Mouse (Mus musculus): ENCODE results near the gene Gm10718.
"Not testable (repeated sequence)": the region's sequence is repeated elsewhere in the genome, so short reads cannot be mapped to it uniquely, and the experiment has no call there.

Gene Gm10718

DNA sequence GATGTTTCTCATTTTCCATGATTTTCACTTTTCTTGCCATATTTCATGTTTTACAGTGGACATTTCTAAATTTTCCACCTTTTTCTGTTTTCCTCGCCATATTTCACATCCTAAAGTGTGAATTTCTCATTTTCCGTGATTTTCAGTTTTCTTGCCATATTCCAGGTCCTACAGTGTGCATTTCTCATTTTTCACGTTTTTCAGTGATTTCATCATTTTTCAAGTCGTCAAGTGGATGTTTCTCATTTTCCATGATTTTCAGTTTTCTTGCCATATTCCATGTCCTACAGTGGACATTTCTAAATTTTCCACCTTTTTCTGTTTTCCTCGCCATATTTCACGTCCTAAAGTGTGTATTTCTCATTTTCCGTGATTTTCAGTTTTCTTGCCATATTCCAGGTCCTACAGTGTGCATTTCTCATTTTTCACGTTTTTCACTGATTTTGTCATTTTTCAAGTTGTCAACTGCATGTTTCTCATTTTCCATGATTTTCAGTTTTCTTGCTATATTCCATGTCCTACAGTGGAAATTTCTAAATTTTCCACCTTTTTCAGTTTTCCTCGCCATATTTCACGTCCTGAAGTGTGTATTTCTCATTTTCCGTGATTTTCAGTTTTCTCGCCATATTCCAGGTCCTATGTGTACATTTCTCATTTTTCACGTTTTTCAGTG lies at the start of gene Gm10718:
Gm10718 (plus strand) TSS at position 236 of the 673 bp plus-strand sequence.
- DNase-seq (ENCODE audit: low read depth, low spot score) = not testable (repeated sequence)

DNA sequence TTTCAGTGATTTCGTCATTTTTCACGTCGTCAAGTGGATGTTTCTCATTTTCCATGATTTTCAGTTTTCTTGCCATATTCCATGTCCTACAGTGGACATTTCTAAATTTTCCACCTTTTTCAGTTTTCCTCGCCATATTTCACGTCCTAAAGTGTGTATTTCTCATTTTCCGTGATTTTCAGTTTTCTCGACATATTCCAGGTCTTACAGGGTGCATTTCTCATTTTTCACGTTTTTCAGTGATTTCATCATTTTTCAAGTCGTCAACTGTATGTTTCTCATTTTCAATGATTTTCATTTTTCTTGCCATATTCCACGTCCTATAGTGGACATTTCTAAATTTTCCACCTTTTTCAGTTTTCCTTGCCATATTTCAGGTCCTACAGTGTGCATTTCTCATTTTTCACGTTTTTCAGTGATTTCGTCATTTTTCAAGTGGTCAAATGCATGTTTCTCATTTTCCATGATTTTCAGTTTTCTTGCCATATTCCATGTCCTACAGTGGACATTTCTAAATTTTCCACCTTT lies 22.8 kb upstream of the Gm10718 start, which contains the start of gene Gm10722:
Gm10722 (plus strand) TSS at position 478 of the 528 bp plus-strand sequence.
- DNase-seq (ENCODE audit: low read depth, low spot score) = peak; percentile 42

DNA sequence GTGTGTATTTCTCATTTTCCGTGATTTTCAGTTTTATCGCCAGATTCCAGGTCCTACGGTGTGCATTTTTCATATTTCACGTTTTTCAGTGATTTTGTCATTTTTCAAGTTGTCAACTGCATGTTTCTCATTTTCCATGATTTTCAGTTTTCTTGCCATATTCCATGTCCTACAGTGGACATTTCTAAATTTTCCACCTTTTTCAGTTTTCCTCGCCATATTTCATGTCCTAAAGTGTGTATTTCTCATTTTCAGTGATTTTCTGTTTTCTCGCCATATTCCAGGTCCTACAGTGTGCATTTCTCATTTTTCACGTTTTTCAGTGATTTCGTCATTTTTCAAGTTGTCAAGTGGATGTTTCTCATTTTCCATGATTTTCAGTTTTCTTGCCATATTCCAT lies 22.3 kb upstream of the Gm10718 start:
- DNase-seq (ENCODE audit: low read depth, low spot score) = not testable (repeated sequence)

DNA sequence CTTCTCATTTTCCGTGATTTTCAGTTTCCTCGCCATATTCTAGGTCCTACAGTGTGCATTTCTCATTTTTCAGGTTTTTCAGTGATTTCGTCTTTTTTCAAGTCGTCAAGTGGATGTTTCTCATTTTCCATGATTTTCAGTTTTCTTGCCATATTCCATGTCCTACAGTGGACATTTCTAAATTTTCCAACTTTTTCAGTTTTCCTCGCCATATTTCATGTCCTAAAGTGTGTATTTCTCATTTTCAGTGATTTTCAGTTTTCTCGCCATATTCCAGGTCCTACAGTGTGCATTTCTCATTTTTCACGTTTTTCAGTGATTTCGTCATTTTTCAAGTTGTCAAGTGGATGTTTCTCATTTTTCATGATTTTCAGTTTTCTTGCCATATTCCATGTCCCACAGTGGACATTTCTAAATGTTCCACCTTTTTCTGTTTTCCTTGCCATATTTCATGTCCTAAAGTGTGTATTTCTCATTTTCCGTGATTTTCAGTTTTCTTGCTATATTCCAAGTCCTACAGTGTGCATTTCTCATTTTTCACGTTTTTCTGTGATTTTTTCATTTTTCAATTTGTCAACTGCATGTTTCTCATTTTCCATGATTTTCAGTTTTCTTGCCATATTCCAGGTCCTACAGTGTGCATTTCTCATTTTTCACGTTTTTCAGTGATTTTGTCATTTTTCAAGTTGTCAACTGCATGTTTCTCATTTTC lies 21.2 kb upstream of the Gm10718 start:
- DNase-seq (ENCODE audit: low read depth, low spot score) = peak; percentile 12

- not testable (repeated sequence) for DNase-seq (ENCODE audit: low read depth, low spot score)
These were observed 20.5 kb upstream of the Gm10718 start, which contains the start of gene Gm11168 for GRCm38 (mm10) chr9:3002794-3003396. Gm11168 (plus strand) TSS chr9:3003346.

DNA sequence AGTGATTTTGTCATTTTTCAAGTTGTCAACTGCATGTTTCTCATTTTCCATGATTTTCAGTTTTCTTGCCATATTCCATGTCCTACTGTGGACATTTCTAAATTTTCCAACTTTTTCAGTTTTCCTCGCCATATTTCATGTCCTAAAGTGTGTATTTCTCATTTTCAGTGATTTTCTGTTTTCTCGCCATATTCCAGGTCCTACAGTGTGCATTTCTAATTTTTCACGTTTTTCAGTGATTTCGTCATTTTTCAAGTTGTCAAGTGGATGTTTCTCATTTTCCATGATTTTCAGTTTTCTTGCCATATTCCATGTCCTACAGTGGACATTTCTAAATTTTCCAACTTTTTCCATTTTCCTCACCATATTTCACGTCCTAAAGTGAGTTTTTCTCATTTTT lies 17.2 kb upstream of the Gm10718 start:
- not testable (repeated sequence) for DNase-seq (ENCODE audit: low read depth, low spot score)

DNA sequence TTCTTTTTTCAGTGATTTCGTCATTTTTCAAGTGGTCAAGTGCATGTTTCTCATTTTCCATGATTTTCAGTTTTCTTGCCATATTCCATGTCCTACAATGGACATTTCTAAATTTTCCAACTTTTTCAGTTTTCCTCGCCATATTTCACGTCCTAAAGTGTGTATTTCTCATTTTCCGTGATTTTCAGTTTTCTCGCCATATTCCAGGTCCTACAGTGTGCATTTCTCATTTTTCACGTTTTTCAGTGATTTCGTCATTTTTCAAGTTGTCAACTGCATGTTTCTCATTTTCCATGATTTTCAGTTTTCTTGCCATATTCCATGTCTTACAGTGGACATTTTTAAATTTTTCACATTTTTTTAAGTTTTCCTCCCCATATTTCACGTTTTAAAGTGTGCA lies 16.7 kb upstream of the Gm10718 start:
- not testable (repeated sequence) for DNase-seq (ENCODE audit: low read depth, low spot score)

DNA sequence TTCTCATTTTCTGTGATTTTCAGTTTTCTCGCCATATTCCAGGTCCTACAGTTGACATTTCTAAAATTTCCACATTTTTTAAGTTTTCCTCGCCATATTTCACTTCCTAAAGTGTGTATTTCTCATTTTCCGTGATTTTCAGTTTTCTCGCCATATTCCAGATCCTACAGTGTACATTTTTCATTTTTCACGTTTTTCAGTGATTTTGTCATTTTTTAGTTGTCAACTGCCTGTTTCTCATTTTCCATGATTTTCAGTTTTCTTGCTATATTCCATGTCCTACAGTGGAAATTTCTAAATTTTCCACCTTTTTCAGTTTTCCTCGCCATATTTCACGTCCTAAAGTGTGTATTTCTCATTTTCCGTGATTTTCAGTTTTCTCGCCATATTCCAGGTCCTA lies 16.1 kb upstream of the Gm10718 start:
- DNase-seq (ENCODE audit: low read depth, low spot score) = peak; percentile 9

GRCm38 (mm10) chr9:3009331-3009730 lies 14.0 kb upstream of the Gm10718 start:
- not testable (repeated sequence) for DNase-seq (ENCODE audit: low read depth, low spot score)

- not testable (repeated sequence) for DNase-seq (ENCODE audit: low read depth, low spot score)
These were observed 11.2 kb upstream of the Gm10718 start for GRCm38 (mm10) chr9:3012054-3012621.

DNA sequence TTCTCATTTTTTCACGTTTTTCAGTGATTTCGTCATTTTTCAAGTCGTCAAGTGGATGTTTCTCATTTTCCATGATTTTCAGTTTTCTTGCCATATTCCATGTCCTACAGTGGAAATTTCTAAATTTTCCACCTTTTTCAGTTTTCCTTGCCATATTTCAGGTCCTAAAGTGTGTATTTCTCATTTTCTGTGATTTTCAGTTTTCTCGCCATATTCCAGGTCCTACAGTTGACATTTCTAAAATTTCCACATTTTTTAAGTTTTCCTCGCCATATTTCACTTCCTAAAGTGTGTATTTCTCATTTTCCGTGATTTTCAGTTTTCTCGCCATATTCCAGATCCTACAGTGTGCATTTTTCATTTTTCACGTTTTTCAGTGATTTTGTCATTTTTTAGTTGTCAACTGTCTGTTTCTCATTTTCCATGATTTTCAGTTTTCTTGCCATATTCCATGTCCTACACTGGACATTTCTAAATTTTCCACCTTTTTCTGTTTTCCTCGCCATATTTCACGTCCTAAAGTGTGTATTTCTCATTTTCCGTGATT lies 10.5 kb upstream of the Gm10718 start, which contains the start of gene Gm10721:
Gm10721 (plus strand) TSS at position 408 of the 547 bp plus-strand sequence.
- not testable (repeated sequence) for DNase-seq (ENCODE audit: low read depth, low spot score)

- not testable (repeated sequence) for DNase-seq (ENCODE audit: low read depth, low spot score)
These were observed 8.0 kb upstream of the Gm10718 start, which contains the start of gene Gm10720 for GRCm38 (mm10) chr9:3015354-3015753. Gm10720 (plus strand) TSS chr9:3015654.

- not testable (repeated sequence) for DNase-seq (ENCODE audit: low read depth, low spot score)
These were observed 7.5 kb upstream of the Gm10718 start for GRCm38 (mm10) chr9:3015896-3016295.

GRCm38 (mm10) chr9:3017108-3017507 lies 6.2 kb upstream of the Gm10718 start, which contains the start of gene Gm10719:
Gm10719 (plus strand) TSS chr9:3017408.
- not testable (repeated sequence) for DNase-seq (ENCODE audit: low read depth, low spot score)

- not testable (repeated sequence) for DNase-seq (ENCODE audit: low read depth, low spot score)
These were observed 4.4 kb upstream of the Gm10718 start for GRCm38 (mm10) chr9:3018944-3019343.

- not testable (repeated sequence) for DNase-seq (ENCODE audit: low read depth, low spot score)
These were observed 3.3 kb upstream of the Gm10718 start for GRCm38 (mm10) chr9:3019835-3020727.

DNA sequence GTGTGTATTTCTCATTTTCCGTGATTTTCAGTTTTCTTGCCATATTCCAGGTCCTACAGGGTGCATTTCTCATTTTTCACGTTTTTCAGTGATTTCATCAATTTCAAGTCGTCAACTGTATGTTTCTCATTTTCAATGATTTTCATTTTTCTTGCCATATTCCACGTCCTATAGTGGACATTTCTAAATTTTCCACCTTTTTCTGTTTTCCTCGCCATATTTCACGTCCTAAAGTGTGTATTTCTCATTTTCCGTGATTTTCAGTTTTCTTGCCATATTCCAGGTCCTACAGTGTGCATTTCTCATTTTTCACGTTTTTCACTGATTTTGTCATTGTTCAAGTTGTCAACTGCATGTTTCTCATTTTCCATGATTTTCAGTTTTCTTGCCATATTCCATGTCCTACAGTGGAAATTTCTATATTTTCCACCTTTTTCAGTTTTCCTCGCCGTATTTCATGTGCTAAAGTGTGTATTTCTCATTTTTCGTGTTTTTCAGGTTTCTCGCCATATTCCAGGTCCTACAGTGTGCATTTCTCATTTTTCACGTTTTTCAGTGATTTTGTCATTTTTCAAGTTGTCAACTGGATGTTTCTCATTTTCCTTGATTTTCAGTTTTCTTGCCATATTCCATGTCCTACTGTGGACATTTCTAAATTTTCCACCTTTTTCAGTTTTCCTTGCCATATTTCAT lies 885 bp upstream of the Gm10718 start:
- DNase-seq (ENCODE audit: low read depth, low spot score) = peak; percentile 21

- DNase-seq (ENCODE audit: low read depth, low spot score) = not testable (repeated sequence)
These were observed 770 bp downstream of the Gm10718 start for GRCm38 (mm10) chr9:3023985-3024648.

All from CD4-positive helper T cell, adult 2 months (primary cell).